Mouse (Mus musculus): Measurements from ENCODE around the gene Cys1. TPM values are rescaled to one million over a fixed set of nuclear protein-coding genes. Genes with fewer than 3 reads are reported as not detected.
A peak's percentile ranks its signal among the peaks of the same experiment; 100 is the strongest.

Cys1 gene
- total and polyA plus RNA-seq, 2 experiments from 2014 or later: 0.85 to 3.8 TPM

- H3K9me3 ChIP-seq (replicated peaks; ENCODE audit: control insufficient read depth, low read length): no peaks in the 10 kb centered on the region
- peak overlapping the region; percentile 63 for H3K27ac ChIP-seq (ENCODE audit: low read depth)
- H3K4me1 ChIP-seq (ENCODE audit: control insufficient read depth, insufficient read depth): peaks cover 21% of the 10 kb centered on the region
- ATAC-seq (ENCODE audit: insufficient read depth, low read depth): no peak
- TF ChIP-seq CTCF (IDR thresholded peaks at IDR 0.05; ENCODE audit: low read depth) (no peak), EP300 (IDR thresholded peaks at IDR 0.05; ENCODE audit: low read depth) (no peak)
- peaks cover 12% of the 10 kb centered on the region for H3K36me3 ChIP-seq (replicated peaks; ENCODE audit: control insufficient read depth, insufficient read depth, low read length)
- no peaks in the 10 kb centered on the region for H3K27me3 ChIP-seq (ENCODE audit: control insufficient read depth, insufficient read depth, low read length)
- peak overlapping the region; percentile 64; the same call in 1 of the 2 replicates for H3K9ac ChIP-seq (replicated peaks; ENCODE audit: low read depth, low read length)
- WGBS: 32% methylated on average over 6 of the region's 6 CpGs
- peak overlapping the region; percentile 79 for H3K4me3 ChIP-seq (ENCODE audit: low read depth, low read length)
- no peak for DNase-seq (ENCODE audit: low spot score)
- H3K4me2 ChIP-seq (ENCODE audit: low read depth, low read length): peak overlapping the region; percentile 88
These were observed 27.8 kb upstream of the Cys1 start for GRCm38 (mm10) chr12:24709409-24709808.

- H3K27ac ChIP-seq (ENCODE audit: low read depth): peak overlapping the region; percentile 63
- 1% methylated on average over 17 of the region's 17 CpGs for WGBS
These were observed 27.2 kb upstream of the Cys1 start for GRCm38 (mm10) chr12:24708824-24709218.

GRCm38 (mm10) chr12:24707954-24708823, 26.6 kb upstream of the Cys1 start, which contains the start of gene Rrm2:
Gene Rrm2 (plus strand): TSS chr12:24708241.
- DNase-seq (ENCODE audit: low spot score) (peak; percentile 90), ATAC-seq (ENCODE audit: insufficient read depth, low read depth) (peak; percentile 89)
- peaks cover 21% of the 10 kb centered on the region for H3K4me1 ChIP-seq (ENCODE audit: control insufficient read depth, insufficient read depth)
- TF ChIP-seq EP300 (IDR thresholded peaks at IDR 0.05; ENCODE audit: low read depth) (no peak), CTCF (IDR thresholded peaks at IDR 0.05; ENCODE audit: low read depth) (peak; percentile 69)
- no peaks in the 10 kb centered on the region for H3K9me3 ChIP-seq (replicated peaks; ENCODE audit: control insufficient read depth, low read length)
- no peaks in the 10 kb centered on the region for H3K27me3 ChIP-seq (ENCODE audit: control insufficient read depth, insufficient read depth, low read length)
- peak within 1 kb of the TSS; percentile 79 for H3K4me3 ChIP-seq (ENCODE audit: low read depth, low read length)
- under 1% methylated on average over 79 of the region's 83 CpGs for WGBS
- peak within 1 kb of the TSS; percentile 69 for H3K27ac ChIP-seq (ENCODE audit: low read depth)
- H3K4me2 ChIP-seq (ENCODE audit: low read depth, low read length): peak within 1 kb of the TSS; percentile 88
- peak within 1 kb of the TSS; percentile 64 for H3K9ac ChIP-seq (replicated peaks; ENCODE audit: low read depth, low read length)
- peaks cover 12% of the 10 kb centered on the region for H3K36me3 ChIP-seq (replicated peaks; ENCODE audit: control insufficient read depth, insufficient read depth, low read length)

More at GRCm38 (mm10) chr12:24708824-24709218, 27.2 kb upstream of the Cys1 start:
- DNase-seq (ENCODE audit: low spot score) (no peak), ATAC-seq (ENCODE audit: insufficient read depth, low read depth) (no peak)
- Histone ChIP-seq H3K4me2 (ENCODE audit: low read depth, low read length) (peak overlapping the region; percentile 88), H3K9ac (replicated peaks; ENCODE audit: low read depth, low read length) (peak overlapping the region; percentile 64; the same call in 1 of the 2 replicates), H3K36me3 (replicated peaks; ENCODE audit: control insufficient read depth, insufficient read depth, low read length) (peaks cover 12% of the 10 kb centered on the region), H3K4me1 (ENCODE audit: control insufficient read depth, insufficient read depth) (peaks cover 21% of the 10 kb centered on the region), H3K9me3 (replicated peaks; ENCODE audit: control insufficient read depth, low read length) (no peaks in the 10 kb centered on the region), H3K4me3 (ENCODE audit: low read depth, low read length) (peak overlapping the region; percentile 79), H3K27me3 (ENCODE audit: control insufficient read depth, insufficient read depth, low read length) (no peaks in the 10 kb centered on the region)
- TF ChIP-seq CTCF (IDR thresholded peaks at IDR 0.05; ENCODE audit: low read depth) (no peak), EP300 (IDR thresholded peaks at IDR 0.05; ENCODE audit: low read depth) (no peak)

- WGBS: 2% methylated on average over 9 of the region's 9 CpGs
- H3K4me1 ChIP-seq (ENCODE audit: control insufficient read depth, insufficient read depth): peaks cover 23% of the 10 kb centered on the region
- H3K9ac ChIP-seq (replicated peaks; ENCODE audit: low read depth, low read length): peak overlapping the region; percentile 64; the same call in 1 of the 2 replicates
- H3K4me3 ChIP-seq (ENCODE audit: low read depth, low read length): peak overlapping the region; percentile 79
- TF ChIP-seq EP300 (IDR thresholded peaks at IDR 0.05; ENCODE audit: low read depth): no peak
- TF ChIP-seq CTCF (IDR thresholded peaks at IDR 0.05; ENCODE audit: low read depth): no peak
- peak overlapping the region; percentile 88 for H3K4me2 ChIP-seq (ENCODE audit: low read depth, low read length)
- peak; percentile 34 for DNase-seq (ENCODE audit: low spot score)
- H3K9me3 ChIP-seq (replicated peaks; ENCODE audit: control insufficient read depth, low read length): no peaks in the 10 kb centered on the region
- peaks cover 12% of the 10 kb centered on the region for H3K36me3 ChIP-seq (replicated peaks; ENCODE audit: control insufficient read depth, insufficient read depth, low read length)
- ATAC-seq (ENCODE audit: insufficient read depth, low read depth): no peak
- H3K27ac ChIP-seq (ENCODE audit: low read depth): peak overlapping the region; percentile 49
- no peaks in the 10 kb centered on the region for H3K27me3 ChIP-seq (ENCODE audit: control insufficient read depth, insufficient read depth, low read length)
These were observed 25.8 kb upstream of the Cys1 start for GRCm38 (mm10) chr12:24707480-24707802.

GRCm38 (mm10) chr12:24706764-24707479, 25.3 kb upstream of the Cys1 start:
- peak; percentile 58 for DNase-seq (ENCODE audit: low spot score)
- no peak for TF ChIP-seq CTCF (IDR thresholded peaks at IDR 0.05; ENCODE audit: low read depth)
- TF ChIP-seq EP300 (IDR thresholded peaks at IDR 0.05; ENCODE audit: low read depth): no peak
- WGBS: 2% methylated on average over 27 of the region's 27 CpGs
- peaks cover 23% of the 10 kb centered on the region for H3K4me1 ChIP-seq (ENCODE audit: control insufficient read depth, insufficient read depth)
- H3K9me3 ChIP-seq (replicated peaks; ENCODE audit: control insufficient read depth, low read length): no peaks in the 10 kb centered on the region
- peak overlapping the region; percentile 49 for H3K27ac ChIP-seq (ENCODE audit: low read depth)
- peak overlapping the region; percentile 79 for H3K4me3 ChIP-seq (ENCODE audit: low read depth, low read length)
- H3K4me2 ChIP-seq (ENCODE audit: low read depth, low read length): peak overlapping the region; percentile 88
- H3K36me3 ChIP-seq (replicated peaks; ENCODE audit: control insufficient read depth, insufficient read depth, low read length): peaks cover 9% of the 10 kb centered on the region
- H3K27me3 ChIP-seq (ENCODE audit: control insufficient read depth, insufficient read depth, low read length): no peaks in the 10 kb centered on the region
- peak; percentile 13; the same call in 1 of the 2 replicates for ATAC-seq (ENCODE audit: insufficient read depth, low read depth)
- H3K9ac ChIP-seq (replicated peaks; ENCODE audit: low read depth, low read length): peak overlapping the region; percentile 64; the same call in 1 of the 2 replicates

Measured in heart, postnatal 0 days (tissue).